Mouse (Mus musculus) c-Kit-positive CD71-negative TER-119-negative erythroid progenitor cells, embryonic 14.5 days (primary cell): ENCODE results near the gene Pld5.
A peak's percentile ranks its signal among the peaks of the same experiment; 100 is the strongest.

Experiments used
- DNase-seq: peaks from one replicate; pipeline ENCODE4 v3.0.0-alpha.2; 2013; ENCODE audit warnings: low read depth

The Pld5 gene

DNA sequence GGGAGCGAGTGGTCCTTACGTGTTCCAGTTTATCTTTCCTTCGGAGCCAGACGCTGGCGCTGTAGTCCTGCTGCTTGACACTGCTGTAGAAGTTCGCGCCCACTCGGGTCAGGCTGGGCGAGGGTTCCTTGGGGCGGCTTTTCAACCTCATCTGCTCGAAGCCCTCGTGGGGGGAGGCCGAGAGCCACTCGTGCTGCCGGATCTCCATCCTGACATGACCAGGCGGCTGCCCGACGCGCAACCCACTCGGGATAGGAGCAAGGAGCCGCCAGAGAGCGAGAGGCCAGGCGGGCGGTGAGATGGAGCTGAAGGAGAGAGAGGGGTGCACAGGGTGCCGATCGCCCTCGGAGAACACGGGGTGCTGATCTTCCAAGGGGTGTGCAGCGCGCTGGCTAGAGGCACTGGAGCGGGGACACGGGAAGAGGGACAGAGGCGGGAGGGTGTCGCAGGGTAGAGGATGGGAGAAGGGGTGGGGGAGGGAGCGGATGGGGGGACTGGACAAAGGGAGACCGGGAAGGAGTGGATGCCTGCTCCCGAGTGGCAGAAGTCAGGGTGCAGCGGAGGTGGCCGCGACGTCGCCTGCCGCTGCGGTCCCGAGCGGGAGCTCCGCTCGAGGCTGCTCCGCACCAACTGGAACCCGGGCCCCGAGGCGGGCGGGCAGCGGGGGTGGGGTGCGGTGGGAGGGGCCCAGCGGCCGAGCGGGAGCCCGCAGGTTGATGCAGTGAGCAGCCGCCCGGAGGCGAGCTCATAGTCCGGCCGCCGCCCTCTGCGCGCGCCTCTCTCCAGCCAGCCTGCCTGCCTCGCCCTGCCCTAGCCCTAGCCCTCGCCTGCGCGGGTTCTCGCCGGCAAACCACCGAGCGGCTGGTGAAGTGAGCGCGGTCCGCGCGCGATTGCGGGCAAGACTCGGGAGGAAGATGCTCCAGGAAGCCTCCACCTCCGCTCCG, at the start of gene Pld5:
TSS of gene Pld5 (minus strand) at position 646 of the 944 bp plus-strand sequence.
- DNase-seq = no peak

DNA sequence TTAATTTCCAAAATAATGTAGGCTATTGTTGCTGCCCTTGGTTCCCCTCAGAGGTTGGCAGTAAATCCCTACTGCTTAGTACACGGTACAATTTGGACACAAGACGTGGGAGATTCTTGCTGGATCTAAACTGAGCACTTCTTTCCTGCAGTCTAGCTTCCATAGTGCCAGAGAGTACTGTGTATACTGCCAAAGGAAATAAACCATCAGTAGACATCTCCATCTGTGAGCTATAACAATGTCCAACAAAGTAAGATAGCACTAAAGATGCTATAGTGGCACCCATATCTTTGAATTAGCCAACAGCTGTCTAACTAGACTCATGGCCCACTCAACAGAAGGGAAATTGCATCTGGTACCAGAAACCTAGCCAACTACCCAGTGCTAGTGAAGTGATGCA, 40.0 kb upstream of the Pld5 start:
- DNase-seq = no peak

DNA sequence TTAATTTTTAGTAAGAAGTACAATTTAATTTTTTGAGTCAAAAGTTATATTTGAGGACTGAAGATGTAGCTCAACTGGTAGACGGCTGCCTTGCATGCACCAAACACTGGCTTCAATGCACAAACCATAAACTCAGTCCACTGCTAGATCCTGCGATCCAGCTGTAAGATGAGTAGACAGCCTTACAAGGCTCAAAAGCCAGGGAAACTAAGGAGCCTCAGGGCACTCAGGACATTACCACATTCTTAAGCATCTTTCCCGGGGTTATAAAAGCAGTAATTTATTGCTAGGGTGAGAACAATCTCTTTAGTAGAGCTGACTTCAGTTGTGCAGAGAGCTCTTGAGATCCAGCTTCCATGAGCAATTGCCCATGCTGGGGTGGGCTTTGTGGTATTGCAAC, 35.1 kb upstream of the Pld5 start:
- no peak for DNase-seq

DNA sequence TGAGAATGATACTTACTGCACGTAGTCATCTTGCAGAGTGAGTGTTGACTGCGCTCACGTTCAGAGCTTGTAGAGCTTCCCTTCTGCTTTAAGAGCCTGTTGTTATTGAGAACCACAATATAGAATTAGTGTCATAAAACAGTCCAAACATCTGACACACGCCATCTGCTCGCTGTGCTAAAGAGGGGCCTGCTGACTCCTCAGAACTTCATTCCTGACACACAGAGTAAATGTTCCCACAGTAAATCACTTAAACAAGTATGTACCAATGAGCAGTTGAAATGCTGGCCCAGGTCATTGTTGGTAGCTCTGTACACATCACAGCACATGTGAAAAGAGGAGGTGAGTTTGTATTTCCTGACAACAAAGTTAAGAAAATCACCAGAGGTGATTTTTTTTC, 14.3 kb upstream of the Pld5 start:
- DNase-seq = no peak

DNA sequence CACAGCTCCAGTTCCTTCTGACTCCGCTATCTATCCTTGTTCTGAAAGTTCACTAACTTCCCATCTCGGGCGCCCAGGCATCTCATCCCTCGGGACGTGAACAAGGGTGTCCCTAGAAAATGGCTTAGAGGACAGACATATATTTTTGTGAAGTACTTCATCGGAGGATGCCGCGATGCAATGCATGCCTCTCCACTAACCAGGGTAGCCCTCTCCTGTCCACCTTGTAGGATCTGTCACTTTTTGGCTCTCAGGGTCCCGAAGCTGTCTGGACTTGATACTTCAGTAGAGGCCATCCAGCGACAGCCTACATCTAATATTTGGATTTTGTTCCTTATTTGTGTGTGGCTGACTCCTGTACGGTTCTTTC, 484 bp upstream of the Pld5 start:
- no peak for DNase-seq

DNA sequence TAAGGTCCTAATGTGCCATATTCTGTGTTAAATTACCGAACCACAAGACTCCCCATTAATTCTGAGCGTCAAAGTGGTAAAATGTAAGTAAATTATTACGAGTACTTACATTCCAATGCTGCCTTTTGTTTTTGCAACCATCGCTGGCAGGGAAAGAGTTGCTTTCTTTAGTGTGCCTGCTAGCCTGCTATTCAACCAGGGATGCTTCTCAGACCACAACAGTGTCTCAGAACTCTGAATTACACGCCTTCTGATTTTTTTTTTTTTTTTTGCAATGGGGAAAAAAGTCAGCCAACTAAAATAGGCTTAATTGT, 26.4 kb downstream of the Pld5 start:
- DNase-seq = no peak

DNA sequence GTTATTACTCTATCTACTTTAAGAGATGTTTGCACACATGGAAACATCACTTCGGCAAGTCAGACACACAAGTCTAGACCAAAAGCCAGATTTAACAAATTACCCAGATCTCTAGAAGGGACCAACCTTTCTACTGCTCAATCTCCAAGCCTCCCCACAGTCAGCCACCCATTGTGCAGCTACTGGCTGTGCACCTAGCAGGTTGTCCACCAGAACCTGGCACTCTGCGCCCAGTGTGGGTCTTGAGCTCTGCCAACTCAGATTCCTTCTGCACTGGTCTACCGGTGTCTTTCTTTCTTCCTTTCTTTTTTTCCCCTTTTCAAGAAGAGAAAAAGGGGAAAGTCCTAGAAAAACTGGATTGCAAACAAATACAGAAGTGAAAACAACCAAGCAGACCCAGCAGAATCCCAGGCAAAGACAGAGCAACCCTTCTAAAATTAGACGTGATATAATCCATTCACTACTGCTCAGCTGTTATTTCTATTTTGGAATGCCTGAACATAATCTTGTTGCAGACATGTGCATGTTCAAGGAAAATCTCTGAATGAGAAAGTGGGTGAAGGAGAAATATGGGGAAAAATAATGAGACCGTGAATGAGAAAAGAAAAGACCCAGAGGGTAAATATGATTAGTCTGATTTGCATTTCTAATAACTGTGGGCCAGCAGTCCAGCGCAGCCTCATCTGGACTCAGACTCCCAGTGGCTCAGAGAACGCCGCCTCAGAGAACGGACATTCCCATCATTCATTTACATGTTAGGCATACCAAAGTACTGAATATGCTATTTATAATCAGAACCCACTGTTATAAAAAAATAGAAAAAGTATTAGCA, 27.0 kb downstream of the Pld5 start:
- DNase-seq = no peak

DNA sequence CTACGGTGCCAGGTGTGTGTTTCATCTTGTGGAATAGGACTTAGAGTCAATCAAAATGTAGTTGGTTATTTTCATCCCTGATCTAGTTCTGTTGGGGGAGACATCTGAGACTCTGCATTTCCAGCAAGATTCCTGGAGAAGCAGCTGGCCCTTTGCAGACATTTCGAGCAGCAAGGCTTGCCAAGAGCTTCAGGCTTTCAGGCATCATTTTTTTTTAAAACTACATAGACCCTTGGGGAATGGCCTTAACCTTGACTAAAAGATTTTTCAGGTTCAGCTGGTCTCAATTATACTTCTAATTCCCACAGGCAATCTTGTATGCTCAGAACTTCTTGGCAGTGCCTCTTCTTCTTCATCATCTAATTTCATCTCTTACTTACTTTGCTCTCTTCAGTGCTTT, 35.9 kb downstream of the Pld5 start:
- no peak for DNase-seq

DNA sequence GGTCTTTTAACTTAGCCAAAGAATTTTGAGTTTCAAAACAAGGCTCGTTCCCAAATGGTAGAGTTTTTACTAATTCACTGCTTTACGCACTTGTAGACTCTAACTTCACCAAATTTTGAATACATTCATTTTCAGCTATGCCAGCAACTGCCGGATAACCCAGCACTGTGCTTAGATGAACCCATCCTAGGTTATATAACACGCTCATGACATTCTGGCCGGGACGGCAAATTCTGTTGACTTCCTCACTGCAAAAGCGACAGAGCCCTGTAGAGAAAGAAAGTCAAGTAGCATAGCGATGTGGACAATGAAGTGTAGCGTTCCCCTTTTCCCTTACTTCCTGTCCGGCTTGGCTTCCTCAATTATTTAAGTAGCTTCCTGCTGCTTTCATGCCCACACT, 51.3 kb downstream of the Pld5 start:
- DNase-seq = no peak

DNA sequence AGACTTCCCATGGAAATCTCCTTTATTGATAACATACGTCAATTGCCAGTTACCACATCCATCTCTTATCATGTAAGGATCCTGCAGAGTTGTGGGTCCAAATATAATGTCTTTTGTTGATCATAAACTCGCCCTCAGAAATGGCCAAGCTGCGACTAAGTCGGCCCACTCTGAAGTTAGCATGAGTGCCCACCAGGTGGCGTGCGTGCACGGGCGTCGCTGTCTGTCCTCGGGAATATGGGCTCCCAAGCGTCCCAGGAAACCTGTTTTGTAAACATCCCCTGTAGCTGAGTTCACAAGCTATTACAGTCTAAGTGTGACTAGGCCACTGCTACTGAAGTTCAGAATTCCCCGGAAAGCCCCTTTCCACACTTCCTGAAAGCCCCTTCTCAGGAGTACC, 51.9 kb downstream of the Pld5 start:
- DNase-seq = peak; percentile 10

DNA sequence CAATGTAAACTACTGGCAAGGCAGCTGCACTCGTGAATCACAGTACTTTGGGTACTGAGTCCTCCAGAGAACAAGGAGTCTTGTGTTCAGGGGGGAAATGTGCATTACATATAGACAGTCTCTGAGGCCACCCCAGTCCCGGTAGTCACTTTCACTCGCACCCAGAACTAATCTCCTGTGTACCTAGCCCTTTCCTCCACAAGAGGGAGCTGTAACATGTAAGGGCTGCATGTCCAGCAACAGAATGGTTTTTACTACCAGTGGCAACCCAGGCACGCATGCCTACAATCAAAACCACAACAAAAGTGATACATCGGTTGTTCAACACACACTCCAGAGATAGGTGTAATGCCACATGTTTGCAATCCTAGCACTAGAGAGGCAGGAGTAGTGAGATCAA, 56.9 kb downstream of the Pld5 start:
- DNase-seq = no peak

DNA sequence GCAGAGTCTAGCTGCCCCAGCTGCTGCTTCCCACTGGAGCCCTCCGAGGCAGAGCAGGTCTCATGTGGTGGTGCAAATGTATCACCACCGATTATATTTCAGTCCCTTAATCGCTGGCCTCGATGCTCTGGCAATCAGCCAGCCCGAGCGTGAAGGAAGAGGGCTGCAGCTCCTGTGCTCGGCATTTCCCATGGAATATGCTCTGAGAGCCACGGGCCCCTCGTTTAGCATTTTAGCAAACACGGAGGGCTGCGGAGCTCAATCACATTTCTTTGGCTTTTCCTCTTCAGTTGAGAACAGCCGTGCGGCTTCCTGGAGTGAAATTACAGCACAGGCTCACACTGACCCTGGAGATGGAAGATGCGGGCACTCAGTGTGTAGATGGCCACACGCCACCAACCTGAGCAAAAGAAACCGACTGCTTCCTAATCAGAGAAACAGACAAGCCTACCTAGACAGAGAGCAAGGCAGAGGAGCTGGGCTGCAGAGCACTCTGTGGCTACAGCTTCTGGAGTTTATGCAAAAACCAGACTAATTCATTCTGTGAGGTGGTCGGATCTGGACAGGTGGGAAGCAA, 61.4 kb downstream of the Pld5 start:
- DNase-seq = no peak

DNA sequence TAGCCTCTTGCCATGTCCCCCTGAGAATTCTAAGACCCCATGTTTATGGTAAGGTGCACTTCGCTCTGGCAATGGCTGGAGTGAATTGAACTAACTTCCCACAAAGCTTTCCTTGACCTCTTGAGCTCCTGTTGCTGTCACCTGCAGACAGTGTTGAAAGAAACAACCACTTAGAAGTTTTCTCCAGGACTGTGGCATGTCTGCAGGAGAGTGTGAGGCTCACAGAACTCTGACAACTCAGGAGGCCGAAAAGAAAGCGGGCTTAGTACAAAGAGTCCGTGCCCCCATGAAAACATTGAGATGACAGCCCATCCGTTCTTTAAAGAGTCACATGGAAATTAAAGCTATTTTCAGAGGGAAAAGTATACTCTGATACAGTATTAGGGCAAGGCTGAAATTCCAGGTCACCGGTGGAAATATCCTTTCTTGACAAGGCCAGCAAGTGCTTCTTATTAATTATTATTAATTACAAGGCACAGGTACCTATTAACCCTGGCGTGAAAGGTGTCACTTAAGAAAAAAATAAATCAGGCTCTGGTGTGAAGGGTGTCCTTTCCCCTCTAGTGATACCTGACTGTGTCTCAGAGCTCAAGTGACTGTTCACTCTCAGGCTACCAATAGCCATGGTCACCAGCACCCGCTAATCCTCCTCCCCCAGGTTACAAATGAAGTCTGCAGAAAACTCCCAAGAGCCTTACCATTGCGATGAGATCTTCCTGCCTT, 62.0 kb downstream of the Pld5 start:
- DNase-seq = no peak

DNA sequence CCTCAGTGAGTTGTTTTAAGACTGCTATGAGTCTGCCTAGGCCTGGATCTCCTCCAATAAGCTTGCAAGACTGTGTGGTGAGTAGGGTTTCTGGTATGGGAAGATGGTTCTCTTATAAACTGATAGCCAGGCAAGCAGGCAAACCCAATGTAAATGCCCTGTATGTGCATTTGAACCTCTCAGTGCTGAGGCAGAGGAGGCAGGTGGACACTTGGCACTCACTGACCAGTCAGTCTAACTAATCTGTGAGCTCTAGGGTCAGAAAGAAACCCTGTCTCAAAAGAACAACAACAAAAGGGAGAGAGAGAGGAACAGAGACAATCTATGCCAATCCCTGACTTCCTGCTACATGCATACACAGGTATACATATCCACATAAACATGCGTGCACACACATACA, 64.3 kb downstream of the Pld5 start:
- no peak for DNase-seq

DNA sequence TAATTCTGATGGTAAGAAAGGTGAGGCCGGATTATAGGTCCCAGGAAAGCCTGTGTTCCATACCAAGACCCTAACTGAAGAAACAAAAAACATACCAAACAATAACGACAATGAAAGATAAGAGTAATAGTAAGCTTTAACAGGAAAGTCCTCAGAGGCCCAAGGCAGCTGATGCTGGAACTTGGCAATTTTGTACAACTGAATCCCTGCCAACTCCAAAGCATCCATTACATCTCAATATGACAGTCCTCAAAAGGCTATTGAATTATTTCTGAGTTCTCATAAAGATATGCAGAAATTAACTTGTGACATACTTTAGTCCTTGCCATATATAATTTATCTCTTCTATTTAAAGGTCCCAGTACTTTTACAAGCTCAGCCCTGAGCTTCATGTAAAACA, 67.1 kb downstream of the Pld5 start:
- DNase-seq = no peak

DNA sequence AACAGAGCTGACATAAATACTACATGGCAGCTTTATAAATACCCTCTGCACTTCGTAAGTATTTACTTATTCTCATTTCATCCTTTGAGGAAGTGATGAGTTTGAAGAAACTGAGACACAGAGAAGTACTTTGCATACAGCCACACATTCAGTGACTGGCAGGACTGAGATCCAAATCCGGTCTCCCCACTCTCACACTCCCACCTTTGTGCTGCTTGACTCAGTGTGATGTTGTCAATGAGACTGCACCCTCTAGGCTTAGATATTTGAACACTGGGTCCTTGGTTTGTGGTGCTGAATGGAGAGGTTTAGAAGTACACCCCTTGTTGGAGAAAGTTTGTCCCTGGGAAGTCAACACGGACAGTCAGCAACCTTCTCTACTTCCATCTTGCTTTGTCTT, 72.8 kb downstream of the Pld5 start:
- no peak for DNase-seq

DNA sequence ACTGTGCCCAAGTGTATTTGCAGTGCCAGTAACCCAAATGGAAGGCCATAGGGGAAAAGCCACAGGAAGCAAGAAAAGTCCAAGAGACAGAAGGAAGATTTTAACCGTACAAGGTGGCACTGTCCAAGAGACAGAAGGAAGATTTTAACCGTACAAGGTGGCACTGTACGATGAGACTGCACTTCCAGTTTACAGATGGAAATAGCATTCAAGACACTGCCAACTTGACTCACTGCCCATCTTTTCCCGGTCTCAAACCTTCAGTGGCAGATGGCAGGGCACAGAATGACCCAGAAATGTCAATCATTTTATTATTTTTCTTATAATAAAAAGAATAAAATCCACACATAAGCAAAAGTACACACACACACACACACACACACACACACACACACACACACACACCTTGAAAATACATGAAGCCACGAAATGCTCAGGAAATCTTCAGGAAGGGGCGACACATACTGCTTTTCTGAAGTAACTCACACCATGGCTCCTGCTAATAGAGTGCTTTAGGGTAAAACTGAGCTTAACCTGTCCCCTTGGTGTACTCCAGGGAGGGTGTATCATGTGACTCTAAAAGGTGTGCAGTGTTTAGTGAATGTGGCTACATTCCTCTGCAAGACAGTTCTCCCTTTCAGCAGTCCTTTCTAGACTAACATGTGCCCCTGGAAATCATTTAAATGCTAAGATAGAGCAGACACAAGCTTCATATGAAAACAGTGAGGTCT, 77.9 kb downstream of the Pld5 start:
- no peak for DNase-seq

DNA sequence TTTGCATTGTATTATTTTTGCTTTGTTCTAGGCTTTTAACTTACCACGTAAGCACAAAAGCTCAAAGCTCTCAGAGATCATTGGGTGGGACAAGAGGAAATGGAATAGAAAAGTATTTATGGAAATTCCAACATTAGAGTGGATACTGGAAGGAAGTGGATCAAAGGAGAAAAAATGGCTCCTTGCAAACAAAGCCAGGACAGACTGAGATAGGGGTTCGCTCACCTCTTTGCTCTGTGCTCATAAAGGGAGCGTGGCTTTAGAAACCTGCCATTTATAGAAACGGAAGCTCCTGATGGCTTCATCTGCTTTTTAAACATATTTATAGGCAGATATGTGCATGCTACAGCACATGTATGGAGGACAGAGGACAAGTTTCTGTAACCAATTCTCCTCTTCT, 78.8 kb downstream of the Pld5 start:
- no peak for DNase-seq

DNA sequence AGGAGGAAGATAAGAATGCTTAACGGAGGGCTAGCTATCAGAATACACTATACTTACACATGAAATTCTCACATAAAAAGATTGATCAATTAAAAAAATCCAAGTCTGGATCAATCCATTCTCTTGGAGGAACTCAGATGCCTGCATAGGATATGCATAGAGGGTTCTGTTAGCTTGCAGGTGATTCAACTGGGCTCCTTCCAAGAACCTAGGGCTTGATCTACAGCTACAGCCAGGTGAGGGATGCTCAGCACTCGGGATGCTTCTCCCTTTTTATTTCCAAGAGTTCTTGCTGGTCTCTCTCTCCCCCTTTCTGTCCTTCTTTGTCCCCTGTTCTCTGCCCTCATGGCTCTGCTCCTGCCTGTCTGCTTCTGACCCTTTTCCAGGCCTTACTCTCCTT, 80.4 kb downstream of the Pld5 start:
- no peak for DNase-seq

DNA sequence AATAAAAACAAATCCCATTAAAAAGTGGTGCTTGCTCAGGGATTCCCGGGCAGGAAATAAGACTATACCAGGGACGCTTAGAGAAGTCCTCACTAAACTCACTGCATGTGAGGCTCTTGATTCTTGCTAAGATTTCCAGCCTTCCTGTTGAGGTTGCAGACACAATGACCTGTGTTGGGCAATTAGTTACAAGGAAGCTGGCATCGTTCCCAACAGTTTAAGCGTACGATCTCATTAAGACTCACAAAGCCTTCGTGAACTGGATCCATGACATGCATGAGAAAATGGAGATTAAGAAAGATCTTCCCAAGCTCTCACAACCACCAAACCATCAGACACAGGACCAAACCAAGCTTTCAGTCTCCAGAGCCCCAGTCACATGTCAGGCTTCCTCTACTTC, 91.1 kb downstream of the Pld5 start:
- no peak for DNase-seq

DNA sequence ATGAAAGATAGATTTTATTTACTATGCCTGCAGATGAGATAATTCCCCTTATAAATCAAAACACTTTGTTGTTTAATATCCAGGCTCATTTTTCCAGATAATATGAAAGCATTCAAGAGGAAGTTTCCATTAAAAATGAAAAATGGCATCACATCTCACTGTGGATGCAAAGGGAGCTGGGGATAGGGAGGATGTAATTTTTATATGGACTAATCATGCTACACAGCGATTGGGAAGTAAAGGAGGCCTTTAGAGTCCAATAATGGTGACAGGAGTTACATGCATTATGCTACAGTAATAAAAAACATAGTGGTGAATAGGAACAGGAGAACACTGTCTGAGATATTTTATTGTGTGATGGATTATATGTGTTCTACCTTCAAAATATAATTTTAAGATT, 100.1 kb downstream of the Pld5 start:
- no peak for DNase-seq

DNA sequence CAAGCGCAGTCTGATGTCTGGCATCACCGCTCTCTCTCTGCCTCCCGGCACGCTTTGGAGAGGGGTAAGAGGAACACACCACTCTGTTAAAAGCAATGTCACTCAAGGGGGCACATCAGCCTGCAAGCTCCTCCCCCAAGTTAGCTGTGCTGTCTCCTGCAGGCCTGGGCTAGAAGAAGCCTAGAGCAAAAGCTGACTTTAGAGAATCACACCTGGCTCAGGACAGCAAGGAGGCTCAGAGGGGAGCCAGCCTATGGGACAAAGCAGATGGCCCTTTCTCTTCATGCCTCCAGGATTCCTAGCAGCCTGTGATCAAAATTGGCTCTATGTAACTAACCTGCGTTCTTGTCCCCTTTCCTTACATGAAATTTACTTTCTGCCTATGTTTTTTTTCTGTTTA, 107.3 kb downstream of the Pld5 start:
- no peak for DNase-seq
